Mouse (Mus musculus): ENCODE measurements at regions not wholly inside any gene's neighbourhood (a gene's known extent, or its start where the extent isn't known, plus 50 kb on each side); places are given as distances from the start of the nearest gene placed in this dataset.

GRCm38 (mm10) chr4:135034406-135034805 is 86.0 kb upstream of the Runx3 start:
- POLR2A ChIA-PET: no interaction called here
- DNase-seq (ENCODE audit: low read depth, low spot score): no peak
- no peak for TF ChIP-seq CTCF (IDR thresholded peaks at IDR 0.05)
- CTCF ChIA-PET: no interaction called here
- ATAC-seq: no peak
- H3K27me3 ChIP-seq: no peaks in the 10 kb centered on the region
- in situ Hi-C loops (cut with MboI; ENCODE audit: low pct_unique_long_range_greater_than_20kb): no loop called here

DNA sequence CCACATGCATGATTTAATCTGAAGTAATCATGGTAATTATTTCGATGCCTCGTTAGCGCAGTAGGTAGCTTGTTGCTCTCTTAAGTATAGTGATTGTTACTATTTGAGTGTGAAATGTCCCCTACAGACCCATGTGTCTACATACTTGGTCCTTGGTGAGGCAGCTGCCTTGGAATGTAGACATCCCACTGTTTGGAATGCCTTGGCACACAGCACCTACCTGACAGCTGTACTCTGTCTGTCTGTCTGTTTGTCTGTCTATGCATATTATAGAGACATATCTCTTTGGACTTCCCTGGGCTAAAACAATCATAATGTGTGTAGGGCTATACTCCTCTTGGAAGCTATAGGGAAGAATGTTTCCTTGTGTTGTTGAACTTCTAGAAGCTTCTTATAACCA is 83.7 kb upstream of the Runx3 start:
- no peak for TF ChIP-seq CTCF (IDR thresholded peaks at IDR 0.05)
- in situ Hi-C loops (cut with MboI; ENCODE audit: low pct_unique_long_range_greater_than_20kb): no loop called here
- ATAC-seq: no peak
- CTCF ChIA-PET: interaction anchor here (1.6 to 1.7 kb wide), 2 partner anchors 22 to 81 kb away, joined by 3 to 4 read pairs; no protein-coding TSS in a partner anchor
- POLR2A ChIA-PET: no interaction called here
- H3K27me3 ChIP-seq: no peaks in the 10 kb centered on the region
- DNase-seq (ENCODE audit: low read depth, low spot score): no peak

DNA sequence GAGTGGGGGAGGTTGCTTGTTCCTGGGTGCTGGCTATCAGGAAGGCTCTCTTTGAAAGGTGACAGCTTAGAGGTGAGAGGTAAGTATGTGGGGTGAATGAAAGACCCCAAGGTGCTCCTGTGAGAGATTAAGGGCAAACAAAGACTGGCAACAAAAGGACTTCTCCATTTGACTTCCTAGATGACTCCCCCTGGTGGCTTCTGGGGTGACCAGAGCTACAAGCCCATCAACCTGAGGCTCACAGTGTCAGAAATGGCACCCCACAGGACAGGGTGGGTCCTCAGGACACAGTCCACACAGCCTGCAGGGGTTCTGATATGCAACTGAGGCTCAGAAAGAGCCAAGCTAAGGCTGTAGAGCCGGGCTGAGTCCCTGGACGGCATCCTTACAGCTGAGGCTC is 81.2 kb upstream of the Runx3 start:
- CTCF ChIA-PET: interaction anchor here (1.5 kb wide), 1 partner anchor 15 kb away, joined by 4 read pairs; no protein-coding TSS in a partner anchor
- POLR2A ChIA-PET: no interaction called here
- H3K27me3 ChIP-seq: no peaks in the 10 kb centered on the region
- no peak for DNase-seq (ENCODE audit: low read depth, low spot score)
- no peak for ATAC-seq
- TF ChIP-seq CTCF (IDR thresholded peaks at IDR 0.05): no peak
- in situ Hi-C loops (cut with MboI; ENCODE audit: low pct_unique_long_range_greater_than_20kb): no loop called here

- DNase-seq (ENCODE audit: low read depth, low spot score) (no peak), ATAC-seq (no peak)
- in situ Hi-C loops (cut with MboI; ENCODE audit: low pct_unique_long_range_greater_than_20kb): no loop called here
- no peak for TF ChIP-seq CTCF (IDR thresholded peaks at IDR 0.05)
- ChIA-PET CTCF (no interaction called here), POLR2A (no interaction called here)
- no peaks in the 10 kb centered on the region for H3K27me3 ChIP-seq
Observed at GRCm38 (mm10) chr4:135041921-135042320, 78.5 kb upstream of the Runx3 start.

GRCm38 (mm10) chr4:135042501-135042900 is 78.0 kb upstream of the Runx3 start:
- TF ChIP-seq CTCF (IDR thresholded peaks at IDR 0.05): no peak
- DNase-seq (ENCODE audit: low read depth, low spot score) (peak; percentile 28), ATAC-seq (no peak)
- no peaks in the 10 kb centered on the region for H3K27me3 ChIP-seq
- POLR2A ChIA-PET: no interaction called here
- in situ Hi-C loops (cut with MboI; ENCODE audit: low pct_unique_long_range_greater_than_20kb): no loop called here
- CTCF ChIA-PET: no interaction called here

DNA sequence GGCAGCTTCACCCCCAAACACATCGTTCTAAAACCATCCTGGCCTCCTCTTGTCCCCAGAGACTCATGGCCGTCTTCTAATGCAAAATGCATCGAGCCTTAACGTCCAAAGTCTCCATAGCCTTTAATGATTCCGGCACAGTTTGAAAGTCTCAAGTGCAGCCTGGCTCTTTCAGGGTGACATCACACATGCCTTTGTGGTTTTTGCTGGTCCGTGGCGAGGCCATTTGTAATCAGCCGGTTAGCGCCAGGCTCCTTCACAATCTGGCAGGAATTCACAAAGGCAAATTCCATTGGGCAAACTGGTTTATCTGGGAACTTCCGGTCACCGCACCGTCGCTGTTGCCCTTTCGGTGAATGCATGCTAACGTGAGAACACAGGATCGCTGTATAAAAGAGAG is 75.4 kb upstream of the Runx3 start:
- peak; percentile 90 for DNase-seq (ENCODE audit: low read depth, low spot score)
- no peaks in the 10 kb centered on the region for H3K27me3 ChIP-seq
- CTCF ChIA-PET: interaction anchor here (1.2 kb wide), 1 partner anchor 34 kb away, joined by 4 read pairs; no protein-coding TSS in a partner anchor
- POLR2A ChIA-PET: no interaction called here
- ATAC-seq: peak; percentile 70
- in situ Hi-C loops (cut with MboI; ENCODE audit: low pct_unique_long_range_greater_than_20kb): no loop called here
- no peak for TF ChIP-seq CTCF (IDR thresholded peaks at IDR 0.05)

GRCm38 (mm10) chr4:135046619-135047018 is 73.8 kb upstream of the Runx3 start:
- CTCF ChIA-PET: interaction anchor here (1.2 kb wide), 1 partner anchor 20 kb away, joined by 5 read pairs; no protein-coding TSS in a partner anchor
- ATAC-seq: no peak
- POLR2A ChIA-PET: no interaction called here
- no peak for DNase-seq (ENCODE audit: low read depth, low spot score)
- in situ Hi-C loops (cut with MboI; ENCODE audit: low pct_unique_long_range_greater_than_20kb): no loop called here
- TF ChIP-seq CTCF (IDR thresholded peaks at IDR 0.05): no peak
- H3K27me3 ChIP-seq: no peaks in the 10 kb centered on the region

- TF ChIP-seq CTCF (IDR thresholded peaks at IDR 0.05): no peak
- in situ Hi-C loops (cut with MboI; ENCODE audit: low pct_unique_long_range_greater_than_20kb): no loop called here
- POLR2A ChIA-PET: no interaction called here
- CTCF ChIA-PET: interaction anchor here (1.2 kb wide), 1 partner anchor 20 kb away, joined by 5 read pairs; no protein-coding TSS in a partner anchor
- no peak for ATAC-seq
- DNase-seq (ENCODE audit: low read depth, low spot score): no peak
- H3K27me3 ChIP-seq: no peaks in the 10 kb centered on the region
Observed at GRCm38 (mm10) chr4:135047251-135047650, 73.2 kb upstream of the Runx3 start.

GRCm38 (mm10) chr4:135047771-135048170 is 72.7 kb upstream of the Runx3 start:
- ChIA-PET POLR2A (no interaction called here), CTCF (no interaction called here)
- no peak for TF ChIP-seq CTCF (IDR thresholded peaks at IDR 0.05)
- in situ Hi-C loops (cut with MboI; ENCODE audit: low pct_unique_long_range_greater_than_20kb): no loop called here
- ATAC-seq: no peak
- no peaks in the 10 kb centered on the region for H3K27me3 ChIP-seq
- no peak for DNase-seq (ENCODE audit: low read depth, low spot score)

- in situ Hi-C loops (cut with MboI; ENCODE audit: low pct_unique_long_range_greater_than_20kb): no loop called here
- TF ChIP-seq CTCF (IDR thresholded peaks at IDR 0.05): no peak
- CTCF ChIA-PET: no interaction called here
- DNase-seq (ENCODE audit: low read depth, low spot score) (no peak), ATAC-seq (no peak)
- no peaks in the 10 kb centered on the region for H3K27me3 ChIP-seq
- POLR2A ChIA-PET: interaction anchor here (0.7 kb wide), 1 partner anchor 173 kb away, joined by 3 read pairs; no protein-coding TSS in a partner anchor
Observed at GRCm38 (mm10) chr4:135049924-135050323, 70.5 kb upstream of the Runx3 start.

DNA sequence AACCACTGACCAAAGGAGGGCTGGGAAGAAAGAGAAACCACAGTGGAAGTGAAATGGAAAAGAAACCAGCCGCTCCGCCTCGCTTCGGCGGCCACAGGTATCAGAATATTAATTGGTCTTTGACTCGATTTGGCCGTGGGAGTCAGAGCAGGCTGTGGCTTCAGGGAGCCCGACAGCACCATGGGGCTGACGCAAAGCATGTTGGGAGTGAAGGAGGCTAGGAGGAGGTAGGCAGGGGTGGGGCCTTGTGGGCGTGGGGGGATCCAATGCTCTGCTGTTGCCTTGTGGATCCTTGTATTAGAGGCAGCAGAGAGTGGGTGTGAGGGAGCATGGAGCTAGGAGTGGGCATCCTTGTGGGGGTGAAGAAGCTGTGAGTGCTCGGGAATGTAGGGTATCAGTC is 69.0 kb upstream of the Runx3 start:
- CTCF ChIA-PET: no interaction called here
- no peak for TF ChIP-seq CTCF (IDR thresholded peaks at IDR 0.05)
- ATAC-seq (no peak), DNase-seq (ENCODE audit: low read depth, low spot score) (no peak)
- in situ Hi-C loops (cut with MboI; ENCODE audit: low pct_unique_long_range_greater_than_20kb): no loop called here
- H3K27me3 ChIP-seq: no peaks in the 10 kb centered on the region
- POLR2A ChIA-PET: interaction anchor here (0.5 kb wide), 1 partner anchor 107 kb away, joined by 3 read pairs; no protein-coding TSS in a partner anchor

GRCm38 (mm10) chr4:135053585-135053984 is 66.9 kb upstream of the Runx3 start:
- no peaks in the 10 kb centered on the region for H3K27me3 ChIP-seq
- no peak for TF ChIP-seq CTCF (IDR thresholded peaks at IDR 0.05)
- ChIA-PET POLR2A (no interaction called here), CTCF (no interaction called here)
- DNase-seq (ENCODE audit: low read depth, low spot score) (no peak), ATAC-seq (no peak)
- in situ Hi-C loops (cut with MboI; ENCODE audit: low pct_unique_long_range_greater_than_20kb): no loop called here

Measured in Patski (cell line).